Mouse (Mus musculus): ENCODE results near the gene Ctdnep1. TPM values are rescaled to one million over a fixed set of nuclear protein-coding genes. Genes with fewer than 3 reads are reported as not detected.
"Not testable (repeated sequence)": the region's sequence is repeated elsewhere in the genome, so short reads cannot be mapped to it uniquely, and the experiment has no call there.

Ctdnep1 gene
- total RNA-seq, 2 experiments from 2014 or later, result 26.6 to 120 TPM

- ATAC-seq (ENCODE audit: poor library complexity, severe bottlenecking), result peak; percentile 81
Measured at GRCm38 (mm10) chr11:69948763-69949150, 32.2 kb upstream of the Ctdnep1 start.

- ATAC-seq (ENCODE audit: poor library complexity, severe bottlenecking), result no peak
Measured at GRCm38 (mm10) chr11:69950807-69951459, 30.0 kb upstream of the Ctdnep1 start.

- ATAC-seq (ENCODE audit: poor library complexity, severe bottlenecking), result no peak
Measured at GRCm38 (mm10) chr11:69952274-69952673, 28.7 kb upstream of the Ctdnep1 start.

- no peak for ATAC-seq (ENCODE audit: poor library complexity, severe bottlenecking)
Measured at GRCm38 (mm10) chr11:69953267-69953915, 27.6 kb upstream of the Ctdnep1 start.

GRCm38 (mm10) chr11:69955618-69956017 is 25.3 kb upstream of the Ctdnep1 start:
- not testable (repeated sequence) for ATAC-seq (ENCODE audit: poor library complexity, severe bottlenecking)

GRCm38 (mm10) chr11:69956218-69956617 is 24.7 kb upstream of the Ctdnep1 start:
- no peak for ATAC-seq (ENCODE audit: poor library complexity, severe bottlenecking)

GRCm38 (mm10) chr11:69960616-69961015 is 20.3 kb upstream of the Ctdnep1 start:
- no peak for ATAC-seq (ENCODE audit: poor library complexity, severe bottlenecking)

GRCm38 (mm10) chr11:69961841-69962240 is 19.1 kb upstream of the Ctdnep1 start:
- ATAC-seq (ENCODE audit: poor library complexity, severe bottlenecking), result peak; percentile 62

GRCm38 (mm10) chr11:69964650-69965270 is 16.2 kb upstream of the Ctdnep1 start, which contains the start of gene Cldn7:
Cldn7 (plus strand) TSS chr11:69964779.
- ATAC-seq (ENCODE audit: poor library complexity, severe bottlenecking), result no peak

GRCm38 (mm10) chr11:69965271-69966005 is 15.5 kb upstream of the Ctdnep1 start:
- ATAC-seq (ENCODE audit: poor library complexity, severe bottlenecking), result no peak

- ATAC-seq (ENCODE audit: poor library complexity, severe bottlenecking), result peak; percentile 78
Measured at GRCm38 (mm10) chr11:69966006-69966859, 14.7 kb upstream of the Ctdnep1 start.

GRCm38 (mm10) chr11:69966860-69967517 is 14.0 kb upstream of the Ctdnep1 start:
- no peak for ATAC-seq (ENCODE audit: poor library complexity, severe bottlenecking)

- no peak for ATAC-seq (ENCODE audit: poor library complexity, severe bottlenecking)
Measured at GRCm38 (mm10) chr11:69968793-69969192, 12.2 kb upstream of the Ctdnep1 start.

- no peak for ATAC-seq (ENCODE audit: poor library complexity, severe bottlenecking)
Measured at GRCm38 (mm10) chr11:69970222-69970621, 10.7 kb upstream of the Ctdnep1 start.

- ATAC-seq (ENCODE audit: poor library complexity, severe bottlenecking), result no peak
Measured at GRCm38 (mm10) chr11:69970775-69971174, 10.2 kb upstream of the Ctdnep1 start.

- ATAC-seq (ENCODE audit: poor library complexity, severe bottlenecking), result no peak
Measured at GRCm38 (mm10) chr11:69974907-69975306, 6.0 kb upstream of the Ctdnep1 start.

- no peak for ATAC-seq (ENCODE audit: poor library complexity, severe bottlenecking)
Measured at GRCm38 (mm10) chr11:69976271-69976670, 4.7 kb upstream of the Ctdnep1 start.

- no peak for ATAC-seq (ENCODE audit: poor library complexity, severe bottlenecking)
Measured at GRCm38 (mm10) chr11:69979827-69980195, 1.1 kb upstream of the Ctdnep1 start.

GRCm38 (mm10) chr11:69980196-69981140 is 488 bp upstream of the Ctdnep1 start:
- ATAC-seq (ENCODE audit: poor library complexity, severe bottlenecking), result peak; percentile 88
